Mouse (Mus musculus) heart, adult 11 months (tissue): ENCODE data around the gene Kcnk1.

Experiments used
- DNase-seq: peaks from one replicate; pipeline ENCODE4 v3.0.0; 2022

Kcnk1 gene

DNA sequence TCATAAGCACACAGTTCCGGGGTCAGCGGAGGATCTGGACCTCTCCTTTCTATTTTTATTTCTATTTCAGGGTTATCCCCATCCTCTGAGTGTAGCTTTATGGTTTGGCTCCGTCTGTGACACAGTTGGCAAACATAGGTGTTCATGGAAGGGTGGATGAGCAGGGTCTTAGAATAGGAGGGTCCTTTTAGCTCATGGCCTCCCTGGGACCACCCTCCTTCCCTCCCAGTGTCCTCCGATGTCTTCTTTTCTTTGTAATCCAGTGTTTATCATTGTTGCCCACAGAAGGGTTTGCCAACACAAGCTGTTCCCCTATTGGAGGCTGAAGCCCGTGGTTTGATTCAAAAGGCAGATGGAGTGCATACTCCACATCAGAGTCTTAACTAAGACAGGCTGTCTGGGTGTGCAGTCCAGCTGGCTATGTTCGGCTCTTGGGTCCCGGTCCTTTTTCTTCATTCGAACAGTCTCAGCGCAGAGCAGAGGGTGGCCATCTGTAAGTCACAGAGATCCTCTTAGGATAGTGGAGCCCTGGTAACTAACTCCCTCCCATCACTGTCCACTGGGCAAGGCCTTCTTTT lies 69.0 kb downstream of the Kcnk1 start:
- DNase-seq, result peak; percentile 78

- DNase-seq, result peak; percentile 19
Measured at GRCm38 (mm10) chr8:126064587-126065145, 69.7 kb downstream of the Kcnk1 start.

DNA sequence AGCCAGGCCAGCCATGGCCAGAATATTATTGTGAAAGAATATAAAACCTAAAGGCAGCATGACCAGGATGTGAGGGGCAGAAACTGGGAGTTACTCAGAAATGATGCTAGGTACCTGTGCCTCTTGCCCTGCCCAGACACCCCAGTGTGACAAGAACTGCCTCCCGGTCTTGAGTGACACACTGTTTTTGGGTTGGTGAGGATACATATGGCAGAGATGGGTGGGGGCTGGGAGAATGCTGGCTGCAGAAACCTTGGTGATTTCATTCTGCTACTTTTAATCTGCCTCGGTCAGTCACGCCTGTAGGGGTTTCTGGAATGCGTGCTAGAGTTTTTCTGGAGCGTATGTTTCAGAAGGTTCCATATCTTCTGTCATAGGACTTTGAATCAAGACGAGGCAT lies 72.3 kb downstream of the Kcnk1 start:
- peak; percentile 55 for DNase-seq

GRCm38 (mm10) chr8:126068136-126068535 lies 73.2 kb downstream of the Kcnk1 start:
- DNase-seq, result peak; percentile 35

- peak; percentile 55 for DNase-seq
Measured at GRCm38 (mm10) chr8:126072678-126073077, 77.7 kb downstream of the Kcnk1 start.

DNA sequence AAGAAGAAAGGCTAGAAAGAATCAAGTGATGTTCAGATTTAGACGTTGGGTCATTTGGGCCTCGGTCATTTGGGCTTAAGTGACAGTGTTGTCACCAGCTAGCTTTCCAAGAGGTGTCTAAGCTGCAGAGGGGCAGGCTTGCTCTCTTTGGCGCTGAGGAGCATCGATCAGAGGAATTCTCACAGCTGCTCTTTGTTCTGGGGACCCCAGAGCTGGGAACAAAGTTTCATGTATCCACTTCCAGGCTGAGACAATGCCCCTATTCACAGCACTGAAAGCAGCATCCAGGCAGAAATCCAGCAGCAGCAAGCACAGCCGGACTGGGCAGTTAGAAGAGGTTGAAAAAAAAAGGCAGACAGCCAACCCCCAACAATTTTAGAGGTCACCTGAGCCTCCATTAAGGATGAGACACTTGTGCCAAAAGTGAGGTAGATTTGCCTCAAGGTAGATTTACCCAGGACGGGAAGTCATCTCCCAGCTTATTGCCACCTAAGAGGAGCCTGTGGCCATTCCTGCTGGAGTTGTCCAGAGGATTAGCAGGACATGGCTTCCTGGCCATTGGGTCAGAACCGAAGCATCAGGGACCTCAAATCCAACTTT lies 78.3 kb downstream of the Kcnk1 start:
- DNase-seq, result peak; percentile 74

GRCm38 (mm10) chr8:126074111-126074510 lies 79.1 kb downstream of the Kcnk1 start:
- peak; percentile 55 for DNase-seq

GRCm38 (mm10) chr8:126075400-126075799 lies 80.4 kb downstream of the Kcnk1 start:
- peak; percentile 84 for DNase-seq
